Mouse (Mus musculus): ENCODE results near the gene Cobll1. TPM values are rescaled to one million over a fixed set of nuclear protein-coding genes. Genes with fewer than 3 reads are reported as not detected.

The Cobll1 gene
- polyA plus RNA-seq (2015; fragmentation: Nextera tagmentation; extraction: Ambion mirVana), result 7.8 and 9.2 TPM in 2 replicates

DNA sequence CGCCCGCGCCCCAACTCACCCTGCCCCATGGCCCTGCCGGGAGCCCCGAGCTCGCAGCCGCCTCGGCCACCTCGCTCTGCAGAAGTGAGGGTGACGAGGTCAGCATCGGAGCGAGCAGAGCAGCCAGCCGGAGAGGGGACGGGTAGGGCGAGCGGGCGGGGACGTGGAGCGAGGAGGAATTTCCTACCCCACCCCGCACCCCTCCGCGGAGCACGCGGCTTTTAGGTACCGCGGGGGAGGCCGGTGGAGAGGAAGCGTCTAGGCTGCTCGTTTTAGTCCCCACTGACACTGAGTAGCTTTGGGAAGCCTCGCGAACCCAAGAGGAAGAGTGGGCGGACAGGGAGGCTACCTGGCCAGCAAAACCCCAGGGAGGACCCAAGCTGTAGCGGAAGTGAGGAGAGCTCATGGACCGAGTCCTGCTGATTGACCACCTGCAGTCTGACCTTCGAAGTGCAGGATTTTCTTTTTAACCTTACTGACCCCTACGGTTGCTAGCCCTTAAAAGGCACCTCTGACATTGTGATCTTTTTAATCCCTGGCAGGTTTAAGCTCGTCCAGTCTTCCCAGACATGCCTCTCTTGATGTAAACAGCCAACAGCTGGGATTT is at the start of gene Cobll1:
Gene Cobll1 (minus strand): TSS at position 440 of the 607 bp plus-strand sequence.
- ATAC-seq (ENCODE audit: borderline replicate concordance, extremely low read depth, low FRiP score, low TSS enrichment), result no peak
- Histone ChIP-seq H3K36me3 (no peaks in the 10 kb centered on the region), H3K4me2 (peak within 1 kb of the TSS; percentile 93), H3K9me3 (no peaks in the 10 kb centered on the region), H3K4me3 (peak within 1 kb of the TSS; percentile 81), H3K4me1 (peaks cover 9% of the 10 kb centered on the region; the same call in 1 of the 2 replicates), H3K27me3 (peaks cover 5% of the 10 kb centered on the region; the same call in 1 of the 2 replicates), H3K27ac (peak within 1 kb of the TSS; percentile 96), H3K9ac (peak within 1 kb of the TSS; percentile 83)
- under 1% methylated on average over 37 of the region's 37 CpGs for WGBS

DNA sequence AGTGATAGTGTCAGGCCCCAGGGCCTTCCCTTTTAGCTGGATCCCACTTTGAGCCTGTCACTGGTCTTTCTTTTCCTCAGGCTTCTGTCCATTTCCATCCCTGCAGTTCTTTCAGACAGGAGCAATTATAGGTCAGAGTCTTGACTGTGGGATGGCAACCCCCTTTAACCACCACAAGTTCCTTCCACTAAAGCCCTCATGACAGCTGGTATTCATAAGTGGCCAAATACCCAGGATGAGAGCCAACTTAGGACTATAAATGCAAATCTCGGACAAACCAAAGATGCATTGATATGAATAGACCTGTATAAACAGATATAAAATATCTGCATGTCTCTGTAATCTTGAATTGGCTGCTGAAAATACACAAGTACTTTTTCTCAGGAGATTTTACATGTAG is 49.5 kb upstream of the Cobll1 start:
- Histone ChIP-seq H3K9me3 (no peaks in the 10 kb centered on the region), H3K27me3 (no peaks in the 10 kb centered on the region), H3K27ac (no peak overlapping the region), H3K4me1 (no peaks in the 10 kb centered on the region), H3K4me3 (no peak overlapping the region), H3K4me2 (no peak overlapping the region), H3K36me3 (no peaks in the 10 kb centered on the region), H3K9ac (no peak overlapping the region)
- 82% methylated on average over 1 of the region's 1 CpGs for WGBS
- ATAC-seq (ENCODE audit: borderline replicate concordance, extremely low read depth, low FRiP score, low TSS enrichment), result no peak

DNA sequence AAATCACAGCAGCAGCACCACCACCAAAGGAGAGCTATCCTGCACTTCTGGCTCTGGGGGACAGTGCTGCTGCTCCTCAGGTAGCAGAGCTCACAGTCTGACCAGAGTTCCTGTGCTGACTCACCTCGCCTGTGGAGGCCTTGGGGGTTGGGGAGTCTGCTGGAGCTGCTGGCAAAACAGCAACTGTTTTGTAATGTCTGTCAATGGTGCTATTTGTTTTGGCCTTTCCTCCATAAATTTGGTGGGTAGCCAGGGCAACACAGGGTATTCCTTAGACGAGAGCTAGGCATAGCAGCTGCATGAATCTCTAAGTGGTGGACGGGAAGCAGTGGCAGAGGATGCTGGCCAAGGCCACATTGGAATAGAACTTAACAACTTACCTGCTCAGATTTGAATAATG is 46.2 kb upstream of the Cobll1 start:
- H3K4me2 ChIP-seq, result no peak overlapping the region
- no peaks in the 10 kb centered on the region for H3K36me3 ChIP-seq
- no peaks in the 10 kb centered on the region for H3K9me3 ChIP-seq
- WGBS, result 51% methylated on average over 3 of the region's 3 CpGs
- ATAC-seq (ENCODE audit: borderline replicate concordance, extremely low read depth, low FRiP score, low TSS enrichment), result no peak
- H3K27ac ChIP-seq, result no peak overlapping the region
- H3K4me1 ChIP-seq, result no peaks in the 10 kb centered on the region
- no peak overlapping the region for H3K4me3 ChIP-seq
- H3K27me3 ChIP-seq, result no peaks in the 10 kb centered on the region
- H3K9ac ChIP-seq, result no peak overlapping the region

DNA sequence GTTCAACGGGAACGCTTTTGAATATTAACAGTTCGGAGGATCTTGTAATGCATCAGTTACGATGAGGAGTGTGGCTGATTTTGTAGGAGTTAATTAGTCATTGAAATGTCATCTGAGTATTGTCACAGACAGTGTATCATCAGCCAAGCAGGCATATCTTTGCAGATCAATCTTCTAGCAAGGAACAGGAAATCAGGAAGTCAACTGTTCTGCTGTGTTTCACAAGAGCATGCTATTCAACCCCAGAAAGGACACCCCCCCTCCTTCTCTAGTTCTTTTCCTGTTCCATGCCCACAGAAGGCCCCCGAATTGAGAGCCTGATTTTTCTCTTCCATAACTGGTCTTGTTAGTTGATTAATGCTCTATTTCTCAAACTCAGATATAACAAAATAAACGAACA is 43.8 kb upstream of the Cobll1 start:
- Histone ChIP-seq H3K9me3 (no peaks in the 10 kb centered on the region), H3K9ac (no peak overlapping the region), H3K27ac (no peak overlapping the region), H3K4me3 (no peak overlapping the region), H3K36me3 (no peaks in the 10 kb centered on the region), H3K4me2 (no peak overlapping the region), H3K27me3 (no peaks in the 10 kb centered on the region), H3K4me1 (peaks cover 8% of the 10 kb centered on the region; the same call in 1 of the 2 replicates)
- 71% methylated on average over 6 of the region's 6 CpGs for WGBS
- ATAC-seq (ENCODE audit: borderline replicate concordance, extremely low read depth, low FRiP score, low TSS enrichment), result no peak

DNA sequence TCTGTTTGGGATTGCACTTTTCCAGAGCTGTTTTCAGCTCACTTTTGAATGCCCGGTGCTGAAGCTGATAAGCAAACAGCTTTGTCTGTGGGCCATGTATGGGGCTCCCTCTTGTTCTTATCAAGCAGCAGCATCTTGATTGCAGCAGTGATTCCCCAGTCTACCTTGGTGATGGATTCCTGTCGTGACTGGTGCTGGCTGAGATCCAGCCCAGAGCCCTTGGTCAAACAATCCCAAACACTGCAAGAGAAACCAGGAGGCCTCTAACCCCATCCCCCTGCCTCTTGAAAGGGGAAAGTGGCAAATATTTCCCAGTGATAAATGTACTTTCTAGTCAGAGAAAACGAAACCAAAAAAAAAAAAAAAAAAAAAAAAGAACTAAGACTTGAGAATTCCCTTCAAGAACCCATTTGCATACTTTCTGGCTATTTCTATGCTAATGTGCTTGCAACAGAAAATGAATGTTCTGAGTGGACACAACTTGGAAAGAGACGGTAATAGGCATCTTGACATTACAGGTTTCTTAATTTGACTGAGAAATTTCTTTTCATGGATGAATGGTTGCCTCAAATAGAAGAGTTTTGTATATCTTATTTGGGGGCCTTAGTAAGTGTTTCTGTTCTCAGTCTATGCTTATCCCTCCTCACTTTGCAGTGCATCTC is 40.0 kb upstream of the Cobll1 start:
- Histone ChIP-seq H3K4me2 (peak overlapping the region; percentile 27; the same call in 1 of the 2 replicates), H3K27me3 (no peaks in the 10 kb centered on the region), H3K4me1 (peaks cover 8% of the 10 kb centered on the region; the same call in 1 of the 2 replicates), H3K4me3 (no peak overlapping the region), H3K9ac (no peak overlapping the region), H3K27ac (0 out of 2 replicates have a peak overlapping the region, but pooled peaks have one; percentile 31), H3K36me3 (no peaks in the 10 kb centered on the region), H3K9me3 (no peaks in the 10 kb centered on the region)
- WGBS, result 9% methylated on average over 4 of the region's 4 CpGs
- ATAC-seq (ENCODE audit: borderline replicate concordance, extremely low read depth, low FRiP score, low TSS enrichment), result peak; percentile 57; the same call in 1 of the 2 replicates

DNA sequence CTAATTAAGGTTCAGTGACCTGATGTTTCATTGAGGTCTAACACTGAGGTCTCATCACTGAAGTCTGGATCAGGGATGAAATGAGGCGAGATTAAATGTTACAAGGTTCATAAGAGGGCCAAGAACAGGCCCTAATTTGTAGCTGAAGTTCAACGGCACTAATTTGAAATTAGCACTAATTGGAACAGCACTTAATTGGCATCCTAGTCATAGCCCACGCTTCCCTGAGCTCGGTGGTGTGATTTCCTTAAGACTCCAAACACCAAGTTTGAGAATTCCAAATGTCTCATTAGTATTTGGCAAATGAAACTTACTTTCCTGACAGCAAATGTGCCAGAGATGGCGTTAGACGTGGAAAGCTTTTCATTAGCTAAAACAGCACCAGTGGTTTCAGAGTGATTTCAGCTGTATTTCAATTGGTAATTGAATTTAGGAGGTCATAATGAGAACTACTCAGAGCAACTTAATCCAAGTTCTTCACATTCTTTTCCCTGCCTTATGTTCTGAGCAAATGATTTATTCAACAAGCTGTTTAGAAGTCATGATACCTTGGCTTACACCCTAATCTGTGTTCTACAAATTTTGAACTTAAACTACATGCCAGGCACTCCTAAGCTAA is 36.3 kb upstream of the Cobll1 start:
- 82% methylated on average over 6 of the region's 6 CpGs for WGBS
- ATAC-seq (ENCODE audit: borderline replicate concordance, extremely low read depth, low FRiP score, low TSS enrichment), result no peak

DNA sequence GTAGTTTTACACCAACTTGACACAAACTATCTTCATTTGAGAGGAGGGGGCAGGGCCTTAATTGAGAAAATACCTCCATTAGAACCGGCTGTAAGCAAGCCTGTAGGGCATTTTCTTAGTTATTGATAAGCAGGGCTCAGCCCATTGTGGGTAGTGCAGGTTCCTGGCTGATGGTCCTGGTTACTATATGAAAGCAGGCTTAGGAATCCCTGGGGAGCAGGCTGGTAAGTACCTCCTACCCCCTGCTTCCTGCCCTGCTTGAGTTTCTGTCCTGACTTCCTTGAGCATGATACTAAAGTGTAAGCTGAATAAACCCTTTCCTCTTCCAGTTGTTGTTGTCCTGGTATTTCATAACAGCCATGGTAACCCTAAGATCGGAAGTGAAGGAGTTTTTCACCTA is 34.7 kb upstream of the Cobll1 start:
- Histone ChIP-seq H3K9me3 (no peaks in the 10 kb centered on the region), H3K4me2 (no peak overlapping the region), H3K27me3 (no peaks in the 10 kb centered on the region), H3K4me1 (peaks cover under 1% of the 10 kb centered on the region; the same call in 1 of the 2 replicates), H3K27ac (no peak overlapping the region), H3K4me3 (no peak overlapping the region), H3K9ac (no peak overlapping the region), H3K36me3 (no peaks in the 10 kb centered on the region)
- 38% methylated on average over 2 of the region's 2 CpGs for WGBS
- no peak for ATAC-seq (ENCODE audit: borderline replicate concordance, extremely low read depth, low FRiP score, low TSS enrichment)

More for the DNA sequence above, 36.3 kb upstream of the Cobll1 start:
- Histone ChIP-seq H3K27ac (no peak overlapping the region), H3K4me3 (no peak overlapping the region), H3K4me2 (no peak overlapping the region), H3K9ac (no peak overlapping the region), H3K4me1 (peaks cover 8% of the 10 kb centered on the region; the same call in 1 of the 2 replicates), H3K27me3 (no peaks in the 10 kb centered on the region), H3K36me3 (no peaks in the 10 kb centered on the region), H3K9me3 (no peaks in the 10 kb centered on the region)

DNA sequence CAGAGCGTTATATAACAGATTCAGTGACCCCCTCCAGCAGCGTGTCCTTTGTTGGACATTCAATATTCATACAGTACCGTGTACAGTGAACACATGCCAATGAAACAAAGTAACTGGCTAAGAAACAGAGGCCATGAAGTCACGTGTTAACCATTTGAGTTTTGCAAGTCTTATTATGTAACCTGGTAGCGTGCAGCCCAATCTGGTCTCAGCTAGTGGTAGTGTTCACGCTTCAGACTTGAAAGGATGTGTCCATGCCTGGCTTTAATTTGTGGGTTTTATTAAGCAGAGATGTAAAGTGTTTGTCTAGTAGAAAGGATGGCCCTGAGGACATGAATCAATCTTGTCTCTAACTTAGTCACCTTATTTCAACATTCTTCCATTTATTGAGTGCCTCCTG is 29.5 kb upstream of the Cobll1 start:
- no peaks in the 10 kb centered on the region for H3K27me3 ChIP-seq
- H3K4me1 ChIP-seq, result no peaks in the 10 kb centered on the region
- no peaks in the 10 kb centered on the region for H3K36me3 ChIP-seq
- no peaks in the 10 kb centered on the region for H3K9me3 ChIP-seq
- no peak overlapping the region for H3K9ac ChIP-seq
- no peak for ATAC-seq (ENCODE audit: borderline replicate concordance, extremely low read depth, low FRiP score, low TSS enrichment)
- 92% methylated on average over 6 of the region's 6 CpGs for WGBS
- H3K4me2 ChIP-seq, result no peak overlapping the region
- H3K27ac ChIP-seq, result no peak overlapping the region
- no peak overlapping the region for H3K4me3 ChIP-seq

DNA sequence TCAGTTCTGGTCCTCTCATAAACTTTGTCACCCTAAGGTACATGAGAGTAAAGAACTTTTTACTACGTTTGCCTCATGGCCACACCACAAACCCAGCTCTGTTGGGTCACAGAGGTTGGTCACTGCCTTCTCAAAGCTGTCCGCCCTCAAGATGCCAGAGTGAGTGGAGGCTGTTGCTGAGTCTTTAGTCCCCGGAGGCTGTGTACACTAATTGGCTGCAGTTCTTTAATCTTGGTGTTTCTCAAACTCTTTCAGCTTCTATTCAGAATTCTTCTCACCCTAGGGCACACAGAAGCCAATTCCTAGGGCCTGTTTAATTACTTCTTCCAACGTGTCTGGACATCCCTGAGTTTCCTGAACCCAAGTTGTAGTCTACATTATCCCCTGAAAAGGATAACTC is 28.6 kb upstream of the Cobll1 start:
- 43% methylated on average over 4 of the region's 4 CpGs for WGBS
- H3K4me3 ChIP-seq, result no peak overlapping the region

DNA sequence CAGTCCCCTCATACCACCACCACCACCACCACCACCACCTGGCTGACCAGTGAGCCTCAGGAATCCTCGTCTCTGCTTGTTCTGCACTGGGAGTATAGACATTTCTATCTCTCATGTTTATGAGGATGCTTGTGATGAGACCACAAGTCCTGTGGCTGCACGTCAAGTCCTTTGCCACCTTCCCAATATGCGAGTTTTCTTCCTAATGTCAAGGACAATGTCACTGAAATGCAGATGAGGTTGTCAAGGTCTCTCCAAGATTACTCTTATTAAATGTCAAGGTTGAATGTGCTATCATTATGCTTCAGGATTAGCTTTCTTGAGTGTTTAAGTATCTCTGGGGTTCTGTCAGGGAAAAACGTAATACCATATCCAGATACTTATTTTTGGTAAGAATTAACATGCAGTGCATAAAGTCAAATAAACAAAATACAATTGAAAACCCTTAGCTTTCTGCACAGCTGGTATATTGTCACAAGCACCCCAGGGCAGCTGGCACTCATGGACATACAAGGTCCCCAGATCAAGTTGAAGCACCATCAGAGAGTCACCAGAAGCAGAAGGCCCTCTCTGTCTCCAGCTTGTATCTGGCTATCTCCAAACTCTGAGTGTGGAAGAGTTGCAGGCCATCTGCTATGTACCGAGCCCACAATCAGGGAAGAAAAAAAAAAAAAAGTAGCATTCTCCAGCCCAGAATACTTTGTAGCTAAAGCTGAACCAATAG is 27.5 kb upstream of the Cobll1 start:
- H3K9me3 ChIP-seq, result no peaks in the 10 kb centered on the region
- H3K4me2 ChIP-seq, result no peak overlapping the region
- WGBS, result 54% methylated on average over 5 of the region's 5 CpGs
- no peak overlapping the region for H3K9ac ChIP-seq
- H3K36me3 ChIP-seq, result no peaks in the 10 kb centered on the region
- no peaks in the 10 kb centered on the region for H3K27me3 ChIP-seq
- H3K4me1 ChIP-seq, result no peaks in the 10 kb centered on the region
- H3K4me3 ChIP-seq, result no peak overlapping the region
- H3K27ac ChIP-seq, result no peak overlapping the region
- peak; percentile 81; the same call in 1 of the 2 replicates for ATAC-seq (ENCODE audit: borderline replicate concordance, extremely low read depth, low FRiP score, low TSS enrichment)

More for the DNA sequence above, 28.6 kb upstream of the Cobll1 start:
- ATAC-seq (ENCODE audit: borderline replicate concordance, extremely low read depth, low FRiP score, low TSS enrichment), result no peak
- no peaks in the 10 kb centered on the region for H3K36me3 ChIP-seq
- H3K9me3 ChIP-seq, result no peaks in the 10 kb centered on the region
- no peaks in the 10 kb centered on the region for H3K4me1 ChIP-seq
- H3K9ac ChIP-seq, result no peak overlapping the region
- H3K4me2 ChIP-seq, result no peak overlapping the region
- no peak overlapping the region for H3K27ac ChIP-seq
- no peaks in the 10 kb centered on the region for H3K27me3 ChIP-seq

DNA sequence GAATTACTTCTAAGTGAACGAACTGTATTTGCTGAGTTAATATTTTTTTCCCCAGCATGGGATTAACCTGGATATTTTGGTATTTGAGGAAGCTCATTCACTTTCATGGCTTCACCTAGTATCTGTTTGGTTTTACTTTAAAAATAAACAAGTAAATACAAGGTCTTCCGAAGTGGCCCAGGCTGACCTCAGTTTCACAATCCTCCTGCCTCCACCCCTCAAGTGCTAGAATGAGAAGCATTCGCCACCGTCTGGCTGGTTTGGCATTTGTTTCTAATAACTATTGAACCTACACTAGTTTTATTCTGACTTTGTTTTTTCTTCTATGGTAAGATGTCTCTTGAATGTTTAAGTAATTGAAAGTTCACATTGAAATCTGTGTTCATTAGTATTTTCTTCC is 23.0 kb upstream of the Cobll1 start:
- no peak overlapping the region for H3K4me2 ChIP-seq
- 60% methylated on average over 4 of the region's 4 CpGs for WGBS
- no peaks in the 10 kb centered on the region for H3K36me3 ChIP-seq
- H3K4me1 ChIP-seq, result no peaks in the 10 kb centered on the region
- no peak overlapping the region for H3K4me3 ChIP-seq
- no peak for ATAC-seq (ENCODE audit: borderline replicate concordance, extremely low read depth, low FRiP score, low TSS enrichment)
- no peak overlapping the region for H3K9ac ChIP-seq
- H3K9me3 ChIP-seq, result no peaks in the 10 kb centered on the region
- no peak overlapping the region for H3K27ac ChIP-seq
- no peaks in the 10 kb centered on the region for H3K27me3 ChIP-seq

All from lung, embryonic 15.5 days (tissue).